Mouse (Mus musculus): Measurements from ENCODE around the gene Grhl3. TPM values are rescaled to one million over a fixed set of nuclear protein-coding genes. Genes with fewer than 3 reads are reported as not detected.

Gene Grhl3
- total RNA-seq, 2 experiments from 2014 or later = not detected

DNA sequence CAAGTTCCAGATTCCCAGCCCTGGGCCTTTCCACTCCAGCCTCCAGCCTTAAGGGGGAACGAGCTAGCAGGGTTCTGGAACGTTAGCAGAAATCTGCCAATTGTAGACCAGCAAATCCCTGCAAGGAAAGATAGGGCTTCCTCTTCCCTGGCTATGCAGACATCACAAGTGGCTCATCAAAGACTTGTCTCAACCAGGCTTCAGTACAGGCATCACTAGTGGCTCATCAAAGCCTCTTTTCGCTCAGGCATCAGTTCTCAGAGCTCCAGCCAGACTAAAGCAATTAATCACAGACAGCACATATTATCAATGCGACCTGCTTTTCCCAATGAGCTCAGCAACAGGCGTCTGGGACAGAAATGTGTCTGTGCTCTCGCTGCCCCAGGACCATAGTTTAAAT is 40.4 kb downstream of the Grhl3 start:
- DNase-seq = no peak
- intact Hi-C loops (cut with DNase I) = no loop called here

DNA sequence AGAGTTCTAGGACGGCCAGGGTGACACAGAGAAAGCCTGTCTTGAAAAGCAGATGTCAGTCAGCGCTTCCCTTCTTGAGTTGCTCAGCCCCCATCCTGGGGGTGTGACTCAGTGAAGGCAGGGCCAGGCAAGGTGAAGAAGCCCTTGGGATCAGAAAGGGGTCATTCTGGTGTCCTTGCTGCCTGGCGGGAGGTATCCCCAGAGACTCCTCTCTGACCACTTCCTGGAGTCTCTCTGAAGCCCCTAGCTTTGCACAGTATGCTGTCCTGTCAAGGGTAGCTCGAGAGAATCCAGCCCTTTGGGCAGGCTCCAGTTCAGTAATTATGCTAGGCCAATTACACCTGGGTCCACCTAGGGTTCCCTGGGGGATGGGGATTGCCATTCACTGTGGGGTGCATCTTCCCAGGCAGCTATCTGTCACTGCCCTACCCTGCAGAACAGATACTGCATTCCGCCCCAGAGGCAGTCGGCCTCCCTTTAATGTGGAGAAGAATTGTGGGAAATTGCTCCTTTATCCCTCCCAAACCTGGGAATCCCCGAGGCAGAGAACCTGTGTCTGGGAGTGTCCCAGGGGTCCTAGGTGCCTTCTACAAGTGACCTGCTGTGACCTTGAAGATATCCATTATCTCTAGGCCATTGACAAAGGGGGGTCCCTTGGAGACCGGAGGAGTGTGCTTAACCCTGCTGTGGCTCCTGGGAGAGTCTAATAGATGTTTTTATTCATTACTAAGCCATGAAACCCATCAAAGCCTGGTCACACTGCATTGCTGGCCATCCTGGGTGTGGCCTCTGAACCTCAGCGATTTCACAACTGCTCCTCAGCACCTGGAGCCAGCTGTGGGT is 41.4 kb downstream of the Grhl3 start:
- DNase-seq = no peak
- intact Hi-C loops (cut with DNase I) = no loop called here

DNA sequence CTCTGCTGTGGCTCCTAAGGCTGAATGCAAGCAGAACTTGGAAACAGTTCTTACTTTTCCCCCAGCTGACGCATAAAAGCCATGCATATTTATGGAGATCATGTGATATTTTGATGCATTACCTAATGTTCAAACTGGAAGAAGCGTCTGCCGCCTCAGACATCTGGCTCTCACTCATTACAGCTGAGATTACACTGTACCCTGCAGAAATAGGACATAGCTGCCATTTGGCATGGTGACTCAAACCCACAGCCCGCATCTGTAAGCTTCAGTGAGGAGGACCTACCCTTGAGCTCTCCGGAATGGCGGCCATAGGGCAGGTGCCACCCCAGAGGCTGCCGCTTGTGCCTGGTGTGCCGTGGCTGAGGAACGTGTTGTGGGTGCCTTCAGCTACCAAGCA is 42.2 kb downstream of the Grhl3 start:
- no peak for DNase-seq
- intact Hi-C loops (cut with DNase I) = no loop called here

DNA sequence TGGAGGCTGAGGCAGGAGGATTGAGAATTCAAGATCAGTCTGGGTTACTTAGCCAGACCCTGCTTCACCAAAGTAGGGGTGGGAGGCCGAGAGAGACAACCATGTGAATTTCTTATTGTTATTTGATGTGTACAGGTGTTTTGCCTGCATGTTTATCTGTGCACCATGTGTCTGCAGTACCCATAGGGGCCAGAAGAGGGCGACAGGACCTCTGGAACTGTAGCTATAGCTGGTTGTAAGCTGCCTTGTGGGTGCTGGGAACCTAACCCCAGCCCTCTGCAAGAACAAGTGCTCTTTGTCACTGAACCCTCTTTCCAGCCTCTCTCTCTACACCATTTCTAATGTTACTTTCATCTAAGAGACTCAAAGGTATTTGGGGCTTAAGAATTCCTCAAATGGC is 43.2 kb downstream of the Grhl3 start:
- DNase-seq = no peak
- intact Hi-C loops (cut with DNase I) = no loop called here

DNA sequence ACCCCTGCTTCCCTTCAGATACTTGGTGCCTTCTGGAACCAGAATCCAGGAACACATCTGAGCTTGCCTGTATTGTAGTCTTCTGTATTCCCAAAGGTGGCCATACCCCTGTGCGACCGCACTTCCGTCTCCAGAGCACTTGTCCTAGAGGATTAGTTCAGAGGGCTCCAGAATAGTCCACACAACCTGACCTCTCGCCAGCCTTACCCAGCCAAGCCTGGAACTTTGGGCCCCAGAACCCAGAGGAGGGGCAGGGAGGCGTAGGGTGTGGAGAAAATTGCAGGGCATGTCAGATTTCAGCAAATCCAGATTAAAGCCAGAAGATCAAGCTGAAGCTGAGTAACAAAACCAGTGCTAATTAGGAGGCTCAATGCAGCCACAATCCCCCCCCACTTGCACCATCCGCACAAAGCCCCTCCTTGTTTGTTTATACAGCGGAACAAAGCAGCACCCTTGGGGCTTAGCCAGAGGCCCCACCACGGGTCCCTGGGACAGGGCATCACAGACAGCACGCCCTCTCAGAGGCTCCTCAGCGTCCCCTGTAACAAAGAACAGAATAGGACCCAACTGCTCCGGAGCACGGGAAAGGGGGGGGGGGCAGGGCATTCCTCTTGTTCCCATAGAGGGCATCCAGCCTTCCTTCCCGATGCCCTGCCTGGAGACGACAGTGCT is 47.3 kb downstream of the Grhl3 start:
- intact Hi-C loops (cut with DNase I) = no loop called here
- DNase-seq = no peak

DNA sequence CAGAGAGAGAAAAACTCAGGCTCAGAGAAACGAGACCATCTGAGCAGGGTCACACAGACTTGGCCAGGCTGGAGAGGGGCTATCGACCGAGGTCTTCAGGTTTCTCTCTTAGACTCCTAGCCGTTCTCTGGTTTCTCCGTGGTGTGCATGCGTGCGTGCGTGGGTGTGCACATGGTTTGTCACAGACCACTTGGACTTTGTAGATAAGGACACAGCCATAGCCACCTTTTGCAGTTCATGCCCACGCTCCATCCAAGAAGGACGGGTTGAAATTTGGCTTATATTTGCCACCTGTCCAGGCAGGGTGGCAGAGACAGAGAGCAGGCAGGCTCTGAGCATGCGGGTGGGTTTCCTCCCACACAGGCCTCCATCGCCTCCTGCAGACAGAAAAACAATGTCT is 48.4 kb downstream of the Grhl3 start:
- no peak for DNase-seq
- intact Hi-C loops (cut with DNase I) = no loop called here

DNA sequence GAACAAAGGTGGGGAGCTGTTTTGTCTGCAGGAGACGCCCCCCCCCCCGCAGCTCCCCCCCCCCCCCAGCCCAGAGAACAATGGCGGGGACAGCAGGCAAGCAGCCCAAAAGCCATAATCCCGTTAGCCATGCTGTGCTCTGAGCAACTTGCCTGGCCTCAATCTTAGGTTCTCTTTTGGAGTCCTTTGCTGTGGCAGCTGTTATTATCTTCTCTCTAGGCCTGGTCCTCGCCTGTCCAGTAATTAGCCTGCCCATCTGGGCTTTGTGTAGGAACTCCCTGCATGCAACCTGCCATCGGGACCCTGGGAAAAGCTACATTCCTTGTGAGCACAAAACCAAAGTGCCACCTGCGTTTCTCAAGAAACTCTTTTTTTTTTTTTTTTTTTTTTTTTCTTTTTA is 49.5 kb downstream of the Grhl3 start:
- DNase-seq = no peak
- intact Hi-C loops (cut with DNase I) = loop anchor here (5.0 kb wide), 1 partner anchor 43 kb away; no protein-coding TSS in a partner anchor

DNA sequence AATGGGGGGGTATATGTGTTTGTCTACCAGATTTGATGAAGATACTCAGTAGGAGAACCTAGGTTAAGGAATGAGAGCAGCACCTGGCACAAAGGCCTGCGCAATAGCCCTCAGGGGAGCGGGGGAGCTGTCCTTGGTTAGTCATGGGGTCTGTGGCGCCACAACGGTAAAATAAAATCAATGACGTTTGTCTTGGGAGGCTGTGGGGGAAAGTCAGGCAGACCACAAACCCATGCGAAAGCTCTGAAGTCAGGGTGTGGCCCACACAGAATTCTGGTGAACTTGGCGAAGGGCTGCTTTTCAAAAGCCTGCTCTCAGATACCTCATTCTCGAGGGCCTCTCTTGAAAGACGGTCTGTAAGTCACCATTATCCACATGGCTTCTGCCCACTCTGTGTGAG is 53.0 kb downstream of the Grhl3 start:
- intact Hi-C loops (cut with DNase I) = loop anchor here (5.0 kb wide), 1 partner anchor 47 kb away; no protein-coding TSS in a partner anchor
- no peak for DNase-seq

DNA sequence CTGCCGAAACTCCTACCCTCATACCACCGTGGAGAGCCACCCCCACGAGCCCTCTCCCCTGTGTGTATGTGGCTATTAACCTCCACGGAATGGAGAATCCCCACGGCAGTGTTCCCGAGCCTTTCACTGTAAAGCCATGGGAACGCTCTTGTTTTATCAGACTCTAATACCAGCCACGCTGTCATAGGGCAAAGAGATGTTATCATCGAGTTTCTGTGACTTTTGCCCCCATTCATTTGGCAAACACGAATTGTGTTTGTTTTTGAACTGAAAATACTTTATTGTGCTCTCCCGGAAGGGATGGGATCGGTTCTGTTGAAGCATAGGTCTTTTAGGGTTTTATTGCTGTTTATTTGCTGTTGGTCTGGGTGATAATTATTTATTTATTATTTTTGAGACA is 55.3 kb downstream of the Grhl3 start:
- intact Hi-C loops (cut with DNase I) = loop anchor here (5.0 kb wide), 1 partner anchor 74 kb away; no protein-coding TSS in a partner anchor
- DNase-seq = no peak

DNA sequence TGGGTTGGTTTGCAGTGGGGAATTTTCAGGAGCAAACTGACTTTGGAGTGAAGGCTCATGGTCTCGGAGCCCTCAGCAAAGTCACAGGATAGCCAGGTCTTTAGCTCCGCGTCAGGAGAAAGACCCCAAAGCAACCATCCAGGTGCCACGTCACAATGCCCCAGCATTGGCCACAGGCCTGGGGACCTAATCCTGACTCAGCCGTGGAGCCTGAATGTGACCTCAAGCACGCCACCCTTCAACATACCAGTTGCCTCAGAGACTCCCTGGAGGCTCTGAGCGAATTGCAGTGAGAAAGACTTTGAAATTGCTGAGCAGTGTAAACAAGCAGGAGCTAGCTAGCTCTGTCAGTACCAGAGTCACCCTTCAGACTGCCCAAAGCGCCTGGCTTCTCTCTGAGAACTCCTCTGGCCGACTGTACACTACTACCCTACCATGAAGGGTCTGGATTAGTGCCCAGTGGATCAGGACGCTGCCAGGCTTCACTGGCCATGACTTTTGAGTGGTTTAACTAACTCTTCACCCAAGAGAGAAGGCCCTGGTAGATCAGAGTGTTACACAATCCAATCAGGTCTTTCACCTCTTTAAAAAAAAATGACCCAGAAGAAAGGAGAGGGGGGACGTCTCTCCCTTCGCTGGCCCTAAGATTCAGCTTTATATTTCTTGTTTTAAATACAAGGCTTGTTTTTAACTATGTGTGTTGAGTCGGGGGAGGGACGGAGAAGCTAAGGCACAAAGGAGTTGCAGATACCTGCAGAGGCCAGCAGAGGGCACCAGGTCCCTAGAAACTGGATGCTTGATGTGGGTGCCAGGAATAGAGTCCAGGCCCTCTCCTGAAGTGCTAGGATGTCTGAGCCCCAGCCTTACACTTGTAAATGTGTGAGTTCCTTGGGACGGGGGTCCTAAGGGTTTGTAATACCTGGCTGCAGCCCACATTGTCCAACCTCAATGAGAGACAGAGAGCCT is 56.8 kb downstream of the Grhl3 start:
- intact Hi-C loops (cut with DNase I) = loop anchor here (1.0 to 5.0 kb wide), 2 partner anchors 76 to 151 kb away; no protein-coding TSS in a partner anchor
- peak; percentile 66 to 70 for DNase-seq

DNA sequence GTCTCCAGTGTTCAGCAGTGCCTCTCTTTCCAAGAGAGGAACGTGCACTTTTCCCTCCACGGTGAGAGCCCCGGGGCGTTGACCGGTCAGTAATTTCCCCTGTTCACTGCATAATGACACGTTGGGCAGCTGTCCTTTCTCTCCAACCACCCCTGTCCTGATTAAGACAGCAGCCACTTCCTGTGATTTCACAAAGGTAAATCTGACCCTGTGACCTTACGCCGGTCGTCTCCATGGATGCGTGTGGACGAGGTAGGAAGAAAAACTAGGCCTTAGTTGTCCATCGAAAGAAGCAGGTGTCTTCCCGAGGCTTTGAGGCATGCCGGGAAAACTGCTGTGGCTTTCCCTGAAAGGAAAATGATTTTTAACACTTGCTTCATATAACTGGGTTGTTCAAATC is 58.5 kb downstream of the Grhl3 start:
- no peak for DNase-seq
- intact Hi-C loops (cut with DNase I) = loop anchor here (5.0 kb wide), 1 partner anchor 77 kb away; no protein-coding TSS in a partner anchor

DNA sequence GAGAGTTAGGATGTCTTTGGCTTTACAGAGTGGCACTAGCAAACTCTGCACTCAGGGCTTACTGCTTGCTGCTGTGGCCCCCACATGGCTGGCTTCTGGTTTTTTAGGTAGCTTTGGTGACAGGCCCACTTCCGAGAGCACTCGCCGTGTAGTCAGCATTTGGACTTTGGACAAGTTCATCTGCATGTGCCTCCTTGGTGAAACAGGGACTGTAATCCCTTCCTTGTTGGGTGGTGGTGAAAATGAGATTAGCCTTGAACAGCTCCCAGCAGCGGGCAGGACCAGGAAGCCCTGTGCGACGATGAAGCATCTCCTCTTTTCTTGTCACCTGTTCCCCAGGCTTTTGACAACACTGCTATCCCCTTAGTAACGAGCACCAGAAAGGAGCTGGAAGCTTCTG is 59.6 kb downstream of the Grhl3 start:
- intact Hi-C loops (cut with DNase I) = no loop called here
- DNase-seq = no peak

DNA sequence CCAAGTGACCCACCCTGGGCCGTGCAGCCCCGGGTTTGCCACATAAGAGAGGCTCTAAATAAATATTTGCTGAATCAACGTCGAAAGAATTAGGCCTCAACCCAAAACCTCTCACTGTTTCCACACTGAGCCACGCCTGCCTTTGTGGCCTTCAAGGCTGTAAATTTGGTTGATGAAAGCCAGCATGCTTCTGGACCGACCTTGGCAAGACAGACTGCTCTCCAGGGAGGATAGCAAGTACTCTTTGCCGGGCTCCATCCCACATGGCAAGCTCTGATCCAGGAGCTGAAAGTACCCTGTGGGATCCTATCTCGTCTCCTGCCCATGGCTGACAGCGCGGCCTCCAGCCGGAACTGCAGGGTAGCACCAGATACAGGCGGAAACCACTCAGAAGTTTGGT is 63.9 kb downstream of the Grhl3 start:
- DNase-seq = no peak
- intact Hi-C loops (cut with DNase I) = no loop called here

DNA sequence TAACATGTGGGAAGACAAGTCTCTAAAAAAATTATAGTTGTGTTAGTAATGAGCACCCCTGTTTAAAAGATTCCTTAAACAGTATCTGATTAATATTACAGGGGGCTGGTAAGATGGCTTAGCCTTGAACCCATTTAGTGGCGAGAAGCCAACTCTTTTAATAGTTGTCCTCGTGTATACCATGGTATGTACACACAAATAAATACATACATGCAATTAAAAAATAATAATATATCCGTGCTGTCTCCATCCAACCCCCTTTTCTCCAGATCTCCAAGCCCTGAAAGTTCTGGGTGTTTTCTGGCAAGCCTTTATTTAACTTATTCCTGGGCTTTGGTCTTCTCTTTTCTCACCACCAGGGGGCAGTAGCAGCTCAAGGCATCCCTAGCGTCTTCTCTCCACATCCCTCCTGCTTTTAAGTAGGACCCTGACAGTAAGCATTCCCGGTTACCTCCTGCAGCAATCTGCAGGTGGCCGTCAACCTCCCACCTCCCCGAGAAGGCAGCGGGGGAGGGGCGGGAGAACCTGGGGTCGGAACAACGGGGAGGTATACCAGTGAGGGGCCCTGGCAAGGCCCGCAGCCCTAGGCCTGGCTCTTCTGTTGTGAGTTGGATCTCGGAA is 64.9 kb downstream of the Grhl3 start:
- peak; percentile 65 to 67 for DNase-seq
- intact Hi-C loops (cut with DNase I) = loop anchor here (1.0 kb wide), 1 partner anchor 159 kb away; no protein-coding TSS in a partner anchor

DNA sequence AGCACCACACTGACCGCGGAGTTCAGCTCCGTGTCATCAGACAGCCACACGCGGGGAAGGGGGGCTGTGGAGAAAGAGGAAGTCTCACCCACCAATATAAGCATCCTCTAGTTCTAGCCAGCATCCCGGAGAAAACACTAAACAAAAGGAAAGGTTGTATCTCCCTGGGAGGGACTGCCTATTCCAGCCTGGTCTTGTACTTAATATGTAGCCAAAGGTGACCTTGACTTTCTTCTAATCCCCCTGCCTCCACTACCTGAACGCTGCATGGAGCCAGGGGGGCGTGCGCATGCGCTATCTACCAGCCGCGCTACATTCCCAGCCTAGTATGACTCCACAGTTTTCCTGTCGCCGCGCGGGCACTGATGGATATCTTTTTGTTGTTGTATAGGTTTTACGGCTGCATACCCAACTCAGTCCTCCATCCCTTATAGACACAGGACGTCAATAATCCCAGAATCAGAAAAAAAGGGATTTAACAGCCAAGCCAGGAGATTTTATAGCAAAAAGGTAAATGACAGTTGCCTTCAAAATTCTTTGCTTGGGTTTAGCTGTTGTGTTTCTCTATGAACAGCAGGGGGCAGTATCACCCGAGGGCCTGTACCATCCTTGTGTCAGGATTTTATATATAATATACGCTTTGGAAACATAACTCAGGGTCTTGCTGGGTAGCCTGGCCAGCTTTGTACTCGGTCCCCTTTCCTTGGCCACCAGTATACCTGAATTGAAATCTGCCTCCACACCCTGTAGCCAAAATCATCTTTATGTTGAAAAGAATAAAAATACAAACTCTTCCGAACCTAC is 65.7 kb downstream of the Grhl3 start:
- intact Hi-C loops (cut with DNase I) = loop anchor here (1.0 kb wide), 1 partner anchor 160 kb away; no protein-coding TSS in a partner anchor
- DNase-seq = peak in 1 of 2 experiments; percentile 23

DNA sequence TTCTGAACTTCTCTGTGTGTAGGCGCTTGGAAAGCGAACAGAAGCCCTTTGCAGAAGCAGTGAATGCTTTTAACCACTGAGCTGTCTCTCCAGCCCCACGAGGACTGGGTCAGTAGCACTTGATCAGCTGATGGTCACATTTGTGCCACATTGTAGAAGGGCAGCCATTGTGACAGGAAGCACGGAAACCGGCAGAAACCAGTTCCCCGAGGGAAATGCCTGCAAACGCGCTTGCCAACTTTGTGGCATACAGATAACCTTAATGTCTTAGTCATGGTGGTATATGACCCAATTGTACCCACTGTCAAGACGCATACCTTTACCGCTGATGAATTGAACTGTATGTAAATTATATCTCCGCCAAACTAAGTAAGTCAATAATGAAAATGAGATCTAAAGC is 67.6 kb downstream of the Grhl3 start:
- DNase-seq = no peak
- intact Hi-C loops (cut with DNase I) = no loop called here

DNA sequence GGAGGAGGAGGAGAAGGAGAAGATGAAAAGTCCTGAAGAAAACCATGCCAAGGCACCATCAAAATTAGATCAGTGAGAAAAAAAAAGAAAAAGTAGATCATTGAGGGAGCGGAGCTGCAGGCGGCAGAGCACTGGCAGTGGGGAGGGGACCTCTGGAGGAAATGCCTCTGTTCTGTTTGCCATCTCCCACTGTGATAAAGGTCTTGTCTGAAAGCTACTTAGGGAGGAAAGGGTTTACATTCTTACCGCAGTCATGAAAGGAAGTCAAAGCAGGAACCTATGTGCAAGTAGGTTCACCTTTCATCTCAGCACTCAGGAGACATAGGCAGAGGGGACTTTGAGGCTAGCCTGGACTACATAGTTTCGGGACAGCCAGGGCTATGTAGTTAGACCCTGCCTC is 71.8 kb downstream of the Grhl3 start:
- intact Hi-C loops (cut with DNase I) = no loop called here
- no peak for DNase-seq

DNA sequence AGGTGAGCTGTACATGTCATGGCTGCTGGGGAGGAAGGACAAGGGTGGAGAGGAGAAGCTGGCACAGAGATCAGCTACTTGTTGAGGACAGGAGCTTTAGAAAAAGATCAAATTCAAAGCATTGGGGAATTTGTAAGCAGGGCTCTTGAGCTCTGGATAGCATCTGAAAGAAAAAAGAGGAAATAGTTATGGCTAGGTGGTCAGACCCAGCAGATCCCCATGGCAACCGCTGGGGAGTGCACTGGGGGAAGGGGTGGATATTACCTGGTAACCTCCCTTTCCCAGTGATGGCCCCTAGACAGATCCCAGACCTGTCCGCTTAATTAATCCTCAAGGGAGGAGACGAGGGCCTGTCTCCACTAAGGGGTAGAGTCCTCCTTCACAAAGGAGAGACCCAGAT is 73.6 kb downstream of the Grhl3 start:
- intact Hi-C loops (cut with DNase I) = no loop called here
- no peak for DNase-seq

DNA sequence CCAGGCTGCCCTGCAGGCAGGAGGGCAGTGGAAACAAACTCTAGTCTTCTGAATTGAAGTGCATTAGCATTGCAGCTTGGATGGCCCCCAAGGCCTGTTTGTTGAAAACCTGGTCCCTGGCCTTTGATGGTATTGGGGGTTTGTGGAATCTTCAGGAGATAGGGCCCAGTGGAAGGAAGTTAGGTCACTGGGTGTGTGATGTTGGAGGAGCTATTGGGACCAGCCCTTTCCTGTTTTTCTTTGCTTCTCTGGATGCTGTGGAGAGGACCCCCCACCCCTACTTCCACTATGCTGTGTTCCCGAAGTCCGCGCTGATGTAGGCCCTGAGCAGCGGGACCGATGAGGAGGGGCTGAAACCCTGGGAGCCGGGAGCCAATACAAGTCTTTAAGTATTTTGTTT is 75.3 kb downstream of the Grhl3 start:
- intact Hi-C loops (cut with DNase I) = no loop called here
- no peak for DNase-seq
